Comparison of ENCODE assay signal across 16 mouse cellular contexts in the genomic region with DNA sequence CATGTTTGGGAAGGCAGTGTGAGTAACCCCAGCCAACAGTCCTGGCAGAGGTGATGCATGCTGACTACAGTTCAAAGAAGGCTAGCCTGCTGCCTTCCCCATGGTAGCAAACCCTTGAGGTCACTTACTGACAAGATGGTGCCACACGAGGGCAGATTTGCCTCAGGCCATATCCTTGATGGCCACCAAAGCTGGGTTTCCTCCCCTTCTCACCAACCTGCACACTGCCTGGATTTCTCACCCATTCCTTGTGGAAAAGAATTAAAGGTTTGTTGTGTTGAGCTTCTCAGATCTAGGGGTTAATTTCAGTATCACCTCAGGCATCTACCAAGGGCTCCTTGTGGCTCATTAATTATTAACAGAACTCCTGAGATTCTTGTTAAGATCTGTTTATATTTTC. TPM values are rescaled to one million over a fixed set of nuclear protein-coding genes. Genes with fewer than 3 reads are reported as not detected.
DNase-seq lines count a peak whose midpoint lies in the region; ATAC-seq and TF ChIP-seq lines count a peak whose summit lies in the region.
"Had no signal": no experiment of that assay in that cellular context is flagged by ENCODE, and none has a peak within 500 bp of the region (broad histone marks: within the 10 kb centered on the region; RNA-seq: fewer than 3 reads in every experiment).

No protein-coding gene starts in this region.

- ATAC-seq in common myeloid progenitor, adult 5-6 weeks (replicated peaks; ENCODE audit: low read depth, poor library complexity, severe bottlenecking): peak; percentile 45; the same call in 1 of the 2 replicates
- ATAC-seq: forebrain, embryonic 14.5 days; intestine, embryonic 16.5 days had no signal

- no peak overlapping the region for H3K27ac ChIP-seq in heart, adult 2 months
- H3K27ac ChIP-seq: embryonic facial prominence, embryonic 13.5 days; hindbrain, embryonic 10.5 days; liver, embryonic 15.5 days had no signal

- H3K9ac ChIP-seq in heart, adult 2 months (ENCODE audit: low read depth, low read length): no peak overlapping the region
- H3K9ac ChIP-seq: embryonic facial prominence, embryonic 13.5 days; heart, embryonic 12.5 days; liver, embryonic 15.5 days had no signal

- no peak for TF ChIP-seq POLR2A in heart, adult 2 months (IDR thresholded peaks at IDR 0.05; ENCODE audit: insufficient read depth, low read depth, low read length)

- H3K4me1 ChIP-seq in heart, adult 2 months (ENCODE audit: control insufficient read depth, insufficient read depth, low read length): no peaks in the 10 kb centered on the region
- H3K4me1 ChIP-seq: embryonic facial prominence, embryonic 13.5 days; heart, embryonic 12.5 days; hindbrain, embryonic 10.5 days; liver, embryonic 15.5 days had no signal

- H3K27me3 ChIP-seq in heart, adult 2 months (ENCODE audit: control insufficient read depth, insufficient read depth, low read length): no peaks in the 10 kb centered on the region
- H3K27me3 ChIP-seq: embryonic facial prominence, embryonic 13.5 days; heart, embryonic 12.5 days; liver, embryonic 15.5 days had no signal

- TF ChIP-seq CTCF in heart, adult 2 months (IDR thresholded peaks at IDR 0.05): no peak

- WGBS in heart, adult 2 months: 28% methylated on average over 1 of the region's 1 CpGs

- H3K79me2 ChIP-seq in heart, adult 2 months (replicated peaks; ENCODE audit: control insufficient read depth, insufficient read depth, low read length): no peaks in the 10 kb centered on the region

- intact Hi-C loops in heart, adult 2 months (cut with DNase I): no loop called here

- TF ChIP-seq EP300 in heart, adult 2 months (IDR thresholded peaks at IDR 0.05; ENCODE audit: insufficient read depth, low read depth, low read length): no peak

- peak; percentile 10 for DNase-seq in urinary bladder, postnatal 14 days (ENCODE audit: low spot score)
- no peak for DNase-seq in urinary bladder, postnatal 10 days (ENCODE audit: low spot score)
- peak; percentile 41 for DNase-seq in kidney, postnatal 10 days
- DNase-seq in layer of hippocampus, adult 11-12 months (ENCODE audit: low spot score): no peak
- DNase-seq in heart, adult 2 months: no peak
- no peak for DNase-seq in gastrocnemius, adult 8-10 months (ENCODE audit: low spot score in 2 of 2)
- DNase-seq: gastrocnemius, postnatal 14 days; thymus, postnatal 14 days had no signal

- H3K36me3 ChIP-seq in heart, adult 2 months (ENCODE audit: control insufficient read depth, insufficient read depth, low read length): no peaks in the 10 kb centered on the region
- H3K36me3 ChIP-seq: embryonic facial prominence, embryonic 13.5 days; heart, embryonic 12.5 days; hindbrain, embryonic 10.5 days; liver, embryonic 15.5 days had no signal

- no peak overlapping the region for H3K4me3 ChIP-seq in heart, adult 2 months
- H3K4me3 ChIP-seq: embryonic facial prominence, embryonic 13.5 days; heart, embryonic 12.5 days; hindbrain, embryonic 10.5 days; liver, embryonic 15.5 days; myocyte had no signal

RNA-seq across cellular contexts. Expression of a gene that starts 37.1 kb away (rescaled TPM):
- 8.4 and 10.6 TPM in 2 replicates for total RNA-seq in common myeloid progenitor, adult 5-6 weeks (2017)
- total RNA-seq in heart, adult 2 months (2021): under 1 TPM; 0.31 to 0.34 TPM
- polyA plus RNA-seq in heart, adult 2 months (2012; rRNA removed): 0.18 and 0.27 TPM in 2 replicates
- under 1 TPM in 2 of 4 experiments, not detected in 2; 0.05 to 0.10 TPM for total RNA-seq in gastrocnemius, adult 8-10 months (2022)
- total RNA-seq: gastrocnemius, postnatal 14 days had no signal
- polyA plus RNA-seq: myocyte had no signal

Comparison
In these comparisons a context has a peak if more than half of its experiments do, and no peak if none do; other contexts are left out.
1. DNase-seq: peak in urinary bladder, postnatal 14 days (single experiment) and kidney, postnatal 10 days (single experiment); none in urinary bladder, postnatal 10 days (single experiment), layer of hippocampus, adult 11-12 months (single experiment), heart, adult 2 months (0 of 2) and gastrocnemius, adult 8-10 months (0 of 2).